Mouse (Mus musculus) right cerebral cortex, postnatal 4 days (tissue): ENCODE measurements at regions not wholly inside any gene's neighbourhood (a gene's known extent, or its start where the extent isn't known, plus 50 kb on each side); places are given as distances from the start of the nearest gene placed in this dataset.

Experiments
- DNase-seq: peaks from one replicate; pipeline ENCODE4 v3.0.0-alpha.2; 2022

- no peak for DNase-seq
Observed at GRCm38 (mm10) chr13:16670047-16670733, 658.5 kb downstream of the Inhba start.

GRCm38 (mm10) chr13:16670736-16671135 lies 659.1 kb downstream of the Inhba start:
- DNase-seq = no peak

GRCm38 (mm10) chr13:16676873-16677272 lies 665.2 kb downstream of the Inhba start:
- no peak for DNase-seq

GRCm38 (mm10) chr13:16678246-16679024 lies 666.8 kb downstream of the Inhba start:
- no peak for DNase-seq

GRCm38 (mm10) chr13:16694201-16694600 lies 682.5 kb downstream of the Inhba start:
- DNase-seq = no peak

- DNase-seq = no peak
Observed at GRCm38 (mm10) chr13:16700934-16701333, 689.3 kb downstream of the Inhba start.

- no peak for DNase-seq
Observed at GRCm38 (mm10) chr13:16702138-16702537, 690.5 kb downstream of the Inhba start.

- no peak for DNase-seq
Observed at GRCm38 (mm10) chr13:16705217-16706104, 693.8 kb downstream of the Inhba start.

GRCm38 (mm10) chr13:16706105-16706442 lies 694.4 kb downstream of the Inhba start:
- no peak for DNase-seq

GRCm38 (mm10) chr13:16715296-16715960 lies 703.8 kb downstream of the Inhba start:
- no peak for DNase-seq

- DNase-seq = no peak
Observed at GRCm38 (mm10) chr13:16716340-16716739, 704.7 kb downstream of the Inhba start.

GRCm38 (mm10) chr13:16716796-16717749 lies 705.4 kb downstream of the Inhba start:
- DNase-seq = no peak

GRCm38 (mm10) chr13:16720090-16720489 lies 708.4 kb downstream of the Inhba start:
- DNase-seq = no peak

- DNase-seq = no peak
Observed at GRCm38 (mm10) chr13:16725350-16725749, 713.7 kb downstream of the Inhba start.

- no peak for DNase-seq
Observed at GRCm38 (mm10) chr13:16738313-16738712, 726.7 kb downstream of the Inhba start.

GRCm38 (mm10) chr13:16739563-16739962 lies 727.9 kb downstream of the Inhba start:
- DNase-seq = no peak

GRCm38 (mm10) chr13:16744237-16744636 lies 732.6 kb downstream of the Inhba start:
- DNase-seq = no peak

- no peak for DNase-seq
Observed at GRCm38 (mm10) chr13:16745644-16746043, 734.0 kb downstream of the Inhba start.

GRCm38 (mm10) chr13:16746451-16746850 lies 734.8 kb downstream of the Inhba start:
- DNase-seq = no peak

- DNase-seq = no peak
Observed at GRCm38 (mm10) chr13:16756264-16756663, 744.6 kb downstream of the Inhba start.

GRCm38 (mm10) chr13:16760045-16760444 lies 748.4 kb downstream of the Inhba start:
- no peak for DNase-seq

- no peak for DNase-seq
Observed at GRCm38 (mm10) chr13:16761415-16761814, 749.8 kb downstream of the Inhba start.
